Mouse (Mus musculus) midbrain, embryonic 10.5 days (tissue): ENCODE measurements around the gene Slc28a3. TPM values are rescaled to one million over a fixed set of nuclear protein-coding genes. Genes with fewer than 3 reads are reported as not detected.

Experiments
- DNase-seq: peaks from one replicate; pipeline ENCODE4 v3.0.0-alpha.2; 2017; ENCODE audit warnings: low spot score
- H3K27ac ChIP-seq: fragments of 300-500 bp; sonication (generic); replicated peaks from 2 replicates; pipeline ENCODE4 v1.5.1; 2016; ENCODE audit warnings: mild to moderate bottlenecking
- H3K27me3 ChIP-seq: fragments of 300-500 bp; sonication (generic); 2 replicates; pipeline ENCODE4 v1.6.1; 2016; ENCODE audit warnings: low read depth, mild to moderate bottlenecking; ENCODE audit not compliant: poor library complexity, severe bottlenecking
- H3K36me3 ChIP-seq: fragments of 300-500 bp; sonication (generic); 2 replicates; pipeline ENCODE4 v1.6.1; 2016; ENCODE audit warnings: mild to moderate bottlenecking, moderate library complexity
- H3K4me1 ChIP-seq: fragments of 300-500 bp; sonication (generic); 2 replicates; pipeline ENCODE4 v1.6.1; 2016
- H3K4me3 ChIP-seq: fragments of 300-500 bp; sonication (generic); 2 replicates; pipeline ENCODE4 v1.5.1; 2016; ENCODE audit warnings: mild to moderate bottlenecking, moderate library complexity
- H3K9me3 ChIP-seq: fragments of 300-500 bp; sonication (generic); replicated peaks from 2 replicates; pipeline ENCODE4 v1.6.1; 2016; ENCODE audit warnings: mild to moderate bottlenecking
- WGBS: fragments of 180-500 bp; shearing (Covaris S2); methylation state at CpG from one replicate; pipeline ENCODE4 v1.1.7; 2016; 5-methylcytosine and 5-hydroxymethylcytosine counted together
- polyA plus RNA-seq: library from polyadenylated mRNA; unstranded; fragments of >200 nt; fragmentation: Nextera tagmentation; extraction: Ambion mirVana; gene quantifications from 2 replicates; pipeline ENCODE4 v1.2.1, GENCODE M21; 2016

Gene Slc28a3
- polyA plus RNA-seq, 1 experiment from 2014 or later: not detected

DNA sequence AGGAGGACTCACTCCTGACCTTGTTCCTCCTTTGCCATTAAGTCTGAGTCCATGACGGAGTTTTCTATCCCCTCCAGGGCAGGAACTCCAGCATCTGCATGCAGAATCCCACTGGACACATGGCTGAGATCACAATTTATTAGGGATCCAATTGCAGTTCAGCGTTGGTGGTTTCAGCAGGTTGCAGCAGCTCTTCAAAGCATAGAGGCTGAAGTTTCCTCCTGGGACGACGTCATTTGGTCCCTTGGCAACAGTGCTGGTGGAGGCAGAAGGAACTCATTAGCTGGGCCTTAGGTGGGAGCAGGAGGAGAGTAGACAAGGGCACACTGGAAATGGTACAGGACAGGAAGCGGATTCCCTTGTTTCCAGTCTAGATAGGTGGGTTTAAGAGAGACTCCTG is 55.1 kb downstream of the Slc28a3 start:
- Histone ChIP-seq H3K4me1 (peaks cover 5% of the 10 kb centered on the region; the same call in 1 of the 2 replicates), H3K27me3 (no peaks in the 10 kb centered on the region), H3K9me3 (no peaks in the 10 kb centered on the region), H3K4me3 (no peak overlapping the region), H3K36me3 (no peaks in the 10 kb centered on the region), H3K27ac (no peak overlapping the region)
- no peak for DNase-seq
- WGBS: 77% methylated on average over 5 of the region's 5 CpGs

GRCm38 (mm10) chr13:58551924-58552323 is 58.8 kb downstream of the Slc28a3 start:
- DNase-seq: no peak
- Histone ChIP-seq H3K27me3 (no peaks in the 10 kb centered on the region), H3K9me3 (no peaks in the 10 kb centered on the region), H3K4me3 (no peak overlapping the region), H3K27ac (no peak overlapping the region), H3K36me3 (no peaks in the 10 kb centered on the region), H3K4me1 (peaks cover 23% of the 10 kb centered on the region)
- 69% methylated on average over 4 of the region's 4 CpGs for WGBS

GRCm38 (mm10) chr13:58547570-58547969 is 63.1 kb downstream of the Slc28a3 start:
- DNase-seq: peak; percentile 52
- peaks cover 49% of the 10 kb centered on the region for H3K4me1 ChIP-seq
- H3K4me3 ChIP-seq: no peak overlapping the region
- no peaks in the 10 kb centered on the region for H3K36me3 ChIP-seq
- 29% methylated on average over 7 of the region's 7 CpGs for WGBS
- peaks cover 11% of the 10 kb centered on the region for H3K27me3 ChIP-seq
- no peaks in the 10 kb centered on the region for H3K9me3 ChIP-seq
- peak overlapping the region; percentile 55; the same call in 1 of the 2 replicates for H3K27ac ChIP-seq

- Histone ChIP-seq H3K4me3 (no peak overlapping the region), H3K9me3 (no peaks in the 10 kb centered on the region), H3K27me3 (peaks cover 11% of the 10 kb centered on the region), H3K36me3 (no peaks in the 10 kb centered on the region), H3K27ac (peak overlapping the region; percentile 38), H3K4me1 (peaks cover 44% of the 10 kb centered on the region)
- 50% methylated on average over 12 of the region's 12 CpGs for WGBS
- peak; percentile 50 for DNase-seq
Measured at GRCm38 (mm10) chr13:58543688-58544408, 66.8 kb downstream of the Slc28a3 start.

- Histone ChIP-seq H3K27ac (peak overlapping the region; percentile 38; the same call in 1 of the 2 replicates), H3K9me3 (no peaks in the 10 kb centered on the region), H3K4me1 (peaks cover 42% of the 10 kb centered on the region), H3K27me3 (peaks cover 11% of the 10 kb centered on the region), H3K4me3 (no peak overlapping the region), H3K36me3 (no peaks in the 10 kb centered on the region)
- 45% methylated on average over 7 of the region's 7 CpGs for WGBS
- DNase-seq: peak; percentile 86
Measured at GRCm38 (mm10) chr13:58543066-58543465, 67.6 kb downstream of the Slc28a3 start.

- peaks cover 11% of the 10 kb centered on the region for H3K27me3 ChIP-seq
- H3K4me3 ChIP-seq: no peak overlapping the region
- 88% methylated on average over 10 of the region's 10 CpGs for WGBS
- H3K9me3 ChIP-seq: no peaks in the 10 kb centered on the region
- H3K27ac ChIP-seq: no peak overlapping the region
- peaks cover 38% of the 10 kb centered on the region for H3K4me1 ChIP-seq
- H3K36me3 ChIP-seq: no peaks in the 10 kb centered on the region
- no peak for DNase-seq
Measured at GRCm38 (mm10) chr13:58542601-58543041, 68.1 kb downstream of the Slc28a3 start.

- H3K4me3 ChIP-seq: no peak overlapping the region
- no peaks in the 10 kb centered on the region for H3K9me3 ChIP-seq
- no peaks in the 10 kb centered on the region for H3K36me3 ChIP-seq
- DNase-seq: no peak
- WGBS: 75% methylated on average over 8 of the region's 8 CpGs
- no peak overlapping the region for H3K27ac ChIP-seq
- H3K4me1 ChIP-seq: peaks cover 33% of the 10 kb centered on the region
- peaks cover 11% of the 10 kb centered on the region for H3K27me3 ChIP-seq
Measured at GRCm38 (mm10) chr13:58542167-58542566, 68.5 kb downstream of the Slc28a3 start.

DNA sequence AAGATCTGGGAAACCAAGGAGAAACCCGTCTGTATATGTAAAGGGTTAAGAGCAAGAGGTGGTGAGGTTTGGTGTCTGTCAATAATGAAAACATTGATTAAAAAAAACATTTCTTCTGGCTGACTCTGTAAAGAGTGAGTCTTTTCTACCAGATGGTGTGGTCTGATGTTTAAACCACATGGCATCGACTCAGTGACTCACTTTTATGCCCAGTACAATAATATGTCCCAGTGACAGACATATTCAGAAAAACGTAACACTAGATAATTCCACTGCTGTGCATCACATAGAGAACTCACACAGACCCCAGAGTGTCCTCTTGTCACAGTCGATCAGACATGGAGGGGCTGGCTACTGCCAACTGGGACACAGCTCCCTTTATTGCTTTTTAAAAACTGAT is 69.1 kb downstream of the Slc28a3 start:
- DNase-seq: no peak
- Histone ChIP-seq H3K9me3 (no peaks in the 10 kb centered on the region), H3K27ac (no peak overlapping the region), H3K36me3 (no peaks in the 10 kb centered on the region), H3K4me1 (peaks cover 29% of the 10 kb centered on the region), H3K4me3 (no peak overlapping the region), H3K27me3 (peaks cover 11% of the 10 kb centered on the region)
- WGBS: 86% methylated on average over 4 of the region's 4 CpGs

DNA sequence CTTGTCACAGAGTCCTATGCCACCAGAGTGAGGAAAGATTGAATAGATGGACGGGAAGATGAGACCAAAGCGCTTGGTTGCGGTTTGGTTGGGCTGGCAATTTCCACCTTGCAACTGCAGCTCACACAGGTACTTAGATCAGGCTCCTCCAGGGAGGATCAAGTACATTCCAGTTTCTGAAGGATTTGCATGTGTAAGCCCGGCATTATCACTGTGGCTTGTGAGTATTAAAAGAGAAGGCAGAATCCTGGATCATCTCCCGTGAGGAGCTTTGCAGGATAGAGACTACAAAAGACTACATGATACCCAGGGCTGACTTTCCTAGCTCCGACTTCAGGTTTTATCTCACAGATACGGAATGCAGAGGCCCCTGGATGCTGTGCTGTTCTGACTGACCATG is 71.7 kb downstream of the Slc28a3 start:
- DNase-seq: no peak
- Histone ChIP-seq H3K27me3 (no peaks in the 10 kb centered on the region), H3K4me1 (peaks cover 18% of the 10 kb centered on the region), H3K4me3 (no peak overlapping the region), H3K36me3 (no peaks in the 10 kb centered on the region), H3K9me3 (no peaks in the 10 kb centered on the region), H3K27ac (no peak overlapping the region)
- WGBS: 64% methylated on average over 7 of the region's 7 CpGs

- Histone ChIP-seq H3K4me3 (no peak overlapping the region), H3K36me3 (no peaks in the 10 kb centered on the region), H3K4me1 (peaks cover 12% of the 10 kb centered on the region), H3K27me3 (no peaks in the 10 kb centered on the region), H3K9me3 (no peaks in the 10 kb centered on the region), H3K27ac (no peak overlapping the region)
- DNase-seq: no peak
- WGBS: 63% methylated on average over 4 of the region's 4 CpGs
Measured at GRCm38 (mm10) chr13:58538366-58538765, 72.3 kb downstream of the Slc28a3 start.

DNA sequence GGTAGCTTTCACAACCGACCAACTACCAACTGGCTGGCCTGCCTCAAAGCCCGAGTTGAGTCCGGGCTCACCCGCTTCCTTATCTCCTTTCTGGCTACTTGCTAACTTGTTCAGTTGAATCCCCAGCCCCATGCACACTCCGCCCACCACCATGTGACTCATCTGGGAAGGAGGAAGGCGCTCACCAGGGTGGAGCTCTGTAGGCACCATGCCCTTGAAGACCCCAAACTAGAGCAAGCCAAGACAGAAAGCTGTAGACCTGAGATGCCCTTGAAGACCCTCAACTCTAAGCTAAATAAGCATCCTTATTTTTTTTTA is 72.8 kb downstream of the Slc28a3 start:
- WGBS: 83% methylated on average over 6 of the region's 6 CpGs
- no peak for DNase-seq
- no peak overlapping the region for H3K27ac ChIP-seq
- no peaks in the 10 kb centered on the region for H3K36me3 ChIP-seq
- peaks cover 8% of the 10 kb centered on the region; the same call in 1 of the 2 replicates for H3K4me1 ChIP-seq
- H3K9me3 ChIP-seq: no peaks in the 10 kb centered on the region
- H3K27me3 ChIP-seq: no peaks in the 10 kb centered on the region
- no peak overlapping the region for H3K4me3 ChIP-seq

- WGBS: 93% methylated on average over 6 of the region's 6 CpGs
- Histone ChIP-seq H3K4me1 (peaks cover 5% of the 10 kb centered on the region; the same call in 1 of the 2 replicates), H3K9me3 (no peaks in the 10 kb centered on the region), H3K4me3 (no peak overlapping the region), H3K36me3 (no peaks in the 10 kb centered on the region), H3K27ac (no peak overlapping the region), H3K27me3 (no peaks in the 10 kb centered on the region)
- DNase-seq: no peak
Measured at GRCm38 (mm10) chr13:58537232-58537915, 73.3 kb downstream of the Slc28a3 start.
